Mouse (Mus musculus) limb, embryonic 12.5 days (tissue): Measurements from ENCODE around the gene Tmem217. TPM values are rescaled to one million over a fixed set of nuclear protein-coding genes. Genes with fewer than 3 reads are reported as not detected.
"Not testable (repeated sequence)": the region's sequence is repeated elsewhere in the genome, so short reads cannot be mapped to it uniquely, and the experiment has no call there.

Source experiments
- ATAC-seq: fragments of 200-750 bp; cut with Nextera tagmentation; 2 replicates; pipeline ENCODE4 v1.8.0; 2017; ENCODE audit warnings: low read depth, moderate TSS enrichment; ENCODE audit not compliant: insufficient number of reproducible peaks, insufficient read depth, low FRiP score, low TSS enrichment
- H3K27ac ChIP-seq: fragments of 300-500 bp; sonication (generic); 2 replicates; pipeline ENCODE4 v1.5.1; 2016; ENCODE audit warnings: mild to moderate bottlenecking, moderate library complexity
- H3K27me3 ChIP-seq: fragments of 300-500 bp; sonication (generic); 2 replicates; pipeline ENCODE4 v1.6.1; 2016; ENCODE audit warnings: mild to moderate bottlenecking, moderate library complexity
- H3K36me3 ChIP-seq: fragments of 300-500 bp; sonication (generic); 2 replicates; pipeline ENCODE4 v1.6.1; 2016; ENCODE audit warnings: mild to moderate bottlenecking, moderate library complexity
- H3K4me1 ChIP-seq: fragments of 300-500 bp; sonication (generic); replicated peaks from 2 replicates; pipeline ENCODE4 v1.6.1; 2016
- H3K4me2 ChIP-seq: fragments of 300-500 bp; sonication (generic); 2 replicates; pipeline ENCODE4 v1.6.1; 2016; ENCODE audit warnings: mild to moderate bottlenecking, moderate library complexity
- H3K4me3 ChIP-seq: fragments of 300-500 bp; sonication (generic); replicated peaks from 2 replicates; pipeline ENCODE4 v1.5.1; 2016; ENCODE audit warnings: mild to moderate bottlenecking
- H3K9ac ChIP-seq: fragments of 300-500 bp; sonication (generic); replicated peaks from 2 replicates; pipeline ENCODE4 v1.6.1; 2016; ENCODE audit warnings: mild to moderate bottlenecking, moderate library complexity
- H3K9me3 ChIP-seq: fragments of 300-500 bp; sonication (generic); 2 replicates; pipeline ENCODE4 v1.6.1; 2016; ENCODE audit warnings: mild to moderate bottlenecking, moderate library complexity
- WGBS: fragments of 180-500 bp; shearing (Covaris S2); methylation state at CpG from one replicate; pipeline ENCODE4 v1.1.7; 2016; 5-methylcytosine and 5-hydroxymethylcytosine counted together
- polyA plus RNA-seq: library from polyadenylated mRNA; unstranded; fragments of >200 nt; fragmentation: Nextera tagmentation; extraction: Ambion mirVana; gene quantifications from 2 replicates; pipeline ENCODE4 v1.2.1, GENCODE M21; 2016

Gene Tmem217
- polyA plus RNA-seq, 1 experiment from 2014 or later, result 2.4 TPM

GRCm38 (mm10) chr17:29528568-29529187 is 23.5 kb downstream of the Tmem217 start:
- 85% methylated on average over 8 of the region's 8 CpGs for WGBS
- Histone ChIP-seq H3K4me1 (no peaks in the 10 kb centered on the region; the same call in 1 of the 2 replicates), H3K4me3 (no peak overlapping the region), H3K27me3 (no peaks in the 10 kb centered on the region), H3K9me3 (0 out of 2 replicates have a peak, but pooled peaks cover 6% of the 10 kb centered on the region), H3K9ac (no peak overlapping the region), H3K36me3 (no peaks in the 10 kb centered on the region), H3K27ac (no peak overlapping the region), H3K4me2 (no peak overlapping the region)
- ATAC-seq, result no peak

GRCm38 (mm10) chr17:29525613-29526012 is 26.6 kb downstream of the Tmem217 start:
- Histone ChIP-seq H3K4me3 (no peak overlapping the region), H3K4me2 (no peak overlapping the region), H3K27ac (no peak overlapping the region), H3K9me3 (0 out of 2 replicates have a peak, but pooled peaks cover 6% of the 10 kb centered on the region), H3K36me3 (no peaks in the 10 kb centered on the region), H3K27me3 (no peaks in the 10 kb centered on the region), H3K4me1 (no peaks in the 10 kb centered on the region), H3K9ac (no peak overlapping the region)
- 77% methylated on average over 2 of the region's 2 CpGs for WGBS
- ATAC-seq, result no peak

DNA sequence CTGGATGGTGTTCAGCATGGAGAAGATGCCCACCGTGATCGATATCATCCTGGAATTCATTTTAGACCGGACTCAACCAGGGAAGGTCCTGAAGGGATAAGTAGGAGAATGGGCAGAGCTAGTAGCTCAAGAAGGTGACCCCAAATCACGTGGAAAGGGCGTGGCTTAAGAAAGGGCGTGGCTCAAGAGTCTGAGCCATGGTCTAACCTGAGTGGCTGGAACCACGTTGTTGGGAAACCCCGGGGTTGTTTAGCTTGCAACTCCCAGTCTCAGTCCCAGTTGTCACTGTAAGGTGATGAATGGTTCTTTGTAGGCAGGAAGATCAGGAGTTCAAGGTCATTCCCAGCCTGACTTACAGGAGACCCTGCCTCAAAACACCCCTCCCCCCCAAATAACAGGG is 32.5 kb downstream of the Tmem217 start:
- WGBS, result 76% methylated on average over 8 of the region's 8 CpGs
- no peaks in the 10 kb centered on the region for H3K27me3 ChIP-seq
- H3K27ac ChIP-seq, result no peak overlapping the region
- no peak overlapping the region for H3K4me3 ChIP-seq
- no peaks in the 10 kb centered on the region for H3K9me3 ChIP-seq
- H3K36me3 ChIP-seq, result no peaks in the 10 kb centered on the region
- ATAC-seq, result no peak
- no peaks in the 10 kb centered on the region for H3K4me1 ChIP-seq
- no peak overlapping the region for H3K4me2 ChIP-seq
- H3K9ac ChIP-seq, result no peak overlapping the region

- not testable (repeated sequence) for H3K27ac ChIP-seq, H3K4me2 ChIP-seq, H3K36me3 ChIP-seq, H3K9me3 ChIP-seq, H3K4me3 ChIP-seq, H3K4me1 ChIP-seq, ATAC-seq, H3K27me3 ChIP-seq, H3K9ac ChIP-seq
- 91% methylated on average over 5 of the region's 5 CpGs for WGBS
Observed at GRCm38 (mm10) chr17:29518665-29519064, 33.5 kb downstream of the Tmem217 start.

- no peaks in the 10 kb centered on the region for H3K27me3 ChIP-seq
- WGBS, result 3% methylated on average over 11 of the region's 11 CpGs
- no peak for ATAC-seq
- H3K9me3 ChIP-seq, result no peaks in the 10 kb centered on the region
- H3K9ac ChIP-seq, result 0 out of 2 replicates have a peak overlapping the region, but pooled peaks have one; percentile 31
- no peak overlapping the region for H3K27ac ChIP-seq
- H3K4me2 ChIP-seq, result no peak overlapping the region; the same call in 1 of the 2 replicates
- no peaks in the 10 kb centered on the region for H3K4me1 ChIP-seq
- H3K36me3 ChIP-seq, result no peaks in the 10 kb centered on the region
- H3K4me3 ChIP-seq, result no peak overlapping the region
Observed at GRCm38 (mm10) chr17:29514435-29514834, 37.8 kb downstream of the Tmem217 start.

DNA sequence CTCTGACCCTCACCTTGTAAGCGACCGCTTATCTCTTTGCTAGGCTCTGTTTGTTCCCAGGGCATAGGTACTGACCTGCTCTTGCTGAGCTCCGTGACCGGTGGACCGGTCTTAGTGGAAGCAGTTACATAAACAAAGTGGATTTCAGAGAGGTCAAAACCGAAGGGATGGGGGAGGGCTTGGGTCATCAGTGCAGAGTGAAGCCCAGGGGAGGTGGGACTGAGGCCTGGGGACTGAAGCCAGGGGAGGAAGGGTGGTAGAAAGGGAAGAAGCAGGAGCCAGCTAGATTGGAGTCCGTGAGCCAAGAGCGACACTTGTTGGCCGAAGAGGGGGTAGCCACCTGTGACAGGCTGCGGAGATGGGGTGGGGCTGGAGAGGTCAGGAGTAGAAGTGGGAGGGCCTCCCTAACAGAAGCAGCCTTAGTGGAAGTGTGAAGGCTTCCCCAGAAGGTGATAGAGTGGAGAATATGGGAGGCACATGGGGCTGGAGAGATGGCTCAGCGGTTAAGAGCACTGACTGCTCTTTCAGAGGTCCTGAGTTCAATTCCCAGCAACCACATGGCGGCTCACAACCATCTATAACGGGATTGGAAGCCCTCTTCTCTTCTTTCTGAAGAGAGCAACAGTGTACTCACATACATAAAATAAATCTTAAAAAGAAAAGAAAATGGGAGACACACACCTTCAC is 39.0 kb downstream of the Tmem217 start:
- 37% methylated on average over 13 of the region's 13 CpGs for WGBS
- no peaks in the 10 kb centered on the region for H3K9me3 ChIP-seq
- 0 out of 2 replicates have a peak, but pooled peaks have one; percentile 46 for ATAC-seq
- H3K27me3 ChIP-seq, result no peaks in the 10 kb centered on the region
- H3K4me2 ChIP-seq, result no peak overlapping the region
- H3K4me3 ChIP-seq, result no peak overlapping the region
- no peak overlapping the region for H3K27ac ChIP-seq
- no peaks in the 10 kb centered on the region for H3K4me1 ChIP-seq
- no peaks in the 10 kb centered on the region for H3K36me3 ChIP-seq
- H3K9ac ChIP-seq, result no peak overlapping the region

DNA sequence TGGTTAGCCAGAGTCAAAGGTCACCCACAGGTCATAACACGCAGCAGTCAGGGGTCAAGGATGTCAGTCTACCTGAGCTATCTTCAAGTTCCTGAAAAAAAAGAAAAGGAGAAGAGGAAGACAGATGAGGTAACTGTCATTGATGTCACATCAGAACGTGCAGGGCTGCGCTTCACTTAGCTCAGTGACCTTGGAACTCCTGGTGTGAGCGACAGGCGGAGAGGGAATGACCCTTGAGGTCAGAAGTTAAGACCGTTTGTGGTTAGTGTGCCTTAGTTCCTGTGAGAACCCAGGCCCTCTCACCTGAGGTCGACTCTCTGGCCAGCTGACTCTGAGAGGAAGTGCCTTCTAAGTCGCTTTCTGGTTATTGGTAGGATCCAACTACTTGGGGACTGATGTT is 41.5 kb downstream of the Tmem217 start:
- H3K27ac ChIP-seq, result no peak overlapping the region
- no peak overlapping the region for H3K4me3 ChIP-seq
- no peak overlapping the region for H3K9ac ChIP-seq
- H3K4me2 ChIP-seq, result no peak overlapping the region
- WGBS, result 55% methylated on average over 8 of the region's 8 CpGs
- no peaks in the 10 kb centered on the region for H3K9me3 ChIP-seq
- H3K4me1 ChIP-seq, result no peaks in the 10 kb centered on the region
- H3K27me3 ChIP-seq, result no peaks in the 10 kb centered on the region
- no peaks in the 10 kb centered on the region for H3K36me3 ChIP-seq
- ATAC-seq, result no peak

DNA sequence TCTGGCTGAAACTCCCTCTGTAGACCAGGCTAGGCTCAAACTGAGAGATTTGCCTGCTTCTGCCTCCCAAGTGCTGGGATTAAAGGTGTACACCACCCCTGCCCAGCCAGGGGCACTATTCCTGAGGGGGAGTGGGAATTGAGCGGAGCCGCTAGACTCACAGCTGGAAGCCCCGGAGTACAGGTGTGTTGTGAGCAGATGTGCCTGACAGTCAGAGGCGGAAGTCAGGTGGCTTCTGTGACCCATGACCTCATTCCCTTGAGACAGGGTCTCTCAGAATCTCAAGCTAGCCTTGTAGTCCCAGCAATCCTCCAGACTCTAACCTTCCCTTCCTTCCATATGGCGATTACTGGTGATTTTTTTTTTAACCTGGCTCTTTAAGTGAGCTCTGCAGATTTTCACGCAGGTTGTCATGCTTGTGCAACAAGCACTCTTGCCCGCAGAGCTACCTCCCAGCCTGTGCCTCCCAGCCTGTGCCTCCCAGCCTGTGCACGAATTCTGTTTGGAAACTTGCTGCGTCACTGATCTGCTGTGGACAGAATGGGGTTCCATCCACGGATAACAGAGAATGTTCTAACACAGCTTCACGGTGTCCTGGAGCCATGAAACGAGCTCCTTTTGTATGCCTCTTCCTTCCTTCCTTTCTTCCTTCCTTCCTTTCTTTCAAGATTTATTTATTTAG is 43.1 kb downstream of the Tmem217 start:
- no peak for ATAC-seq
- Histone ChIP-seq H3K4me1 (no peaks in the 10 kb centered on the region), H3K36me3 (no peaks in the 10 kb centered on the region), H3K9me3 (no peaks in the 10 kb centered on the region), H3K27ac (0 out of 2 replicates have a peak overlapping the region, but pooled peaks have one; percentile 17), H3K9ac (no peak overlapping the region), H3K4me3 (no peak overlapping the region), H3K27me3 (no peaks in the 10 kb centered on the region), H3K4me2 (no peak overlapping the region)
- 70% methylated on average over 12 of the region's 12 CpGs for WGBS

- no peaks in the 10 kb centered on the region for H3K9me3 ChIP-seq
- 82% methylated on average over 5 of the region's 5 CpGs for WGBS
- H3K4me1 ChIP-seq, result 0 out of 2 replicates have a peak, but pooled peaks cover 2% of the 10 kb centered on the region
- H3K4me3 ChIP-seq, result no peak overlapping the region
- H3K4me2 ChIP-seq, result no peak overlapping the region
- H3K36me3 ChIP-seq, result no peaks in the 10 kb centered on the region
- 0 out of 2 replicates have a peak, but pooled peaks cover 3% of the 10 kb centered on the region for H3K27me3 ChIP-seq
- no peak overlapping the region for H3K27ac ChIP-seq
- ATAC-seq, result no peak
- no peak overlapping the region for H3K9ac ChIP-seq
Observed at GRCm38 (mm10) chr17:29503700-29504099, 48.5 kb downstream of the Tmem217 start.

DNA sequence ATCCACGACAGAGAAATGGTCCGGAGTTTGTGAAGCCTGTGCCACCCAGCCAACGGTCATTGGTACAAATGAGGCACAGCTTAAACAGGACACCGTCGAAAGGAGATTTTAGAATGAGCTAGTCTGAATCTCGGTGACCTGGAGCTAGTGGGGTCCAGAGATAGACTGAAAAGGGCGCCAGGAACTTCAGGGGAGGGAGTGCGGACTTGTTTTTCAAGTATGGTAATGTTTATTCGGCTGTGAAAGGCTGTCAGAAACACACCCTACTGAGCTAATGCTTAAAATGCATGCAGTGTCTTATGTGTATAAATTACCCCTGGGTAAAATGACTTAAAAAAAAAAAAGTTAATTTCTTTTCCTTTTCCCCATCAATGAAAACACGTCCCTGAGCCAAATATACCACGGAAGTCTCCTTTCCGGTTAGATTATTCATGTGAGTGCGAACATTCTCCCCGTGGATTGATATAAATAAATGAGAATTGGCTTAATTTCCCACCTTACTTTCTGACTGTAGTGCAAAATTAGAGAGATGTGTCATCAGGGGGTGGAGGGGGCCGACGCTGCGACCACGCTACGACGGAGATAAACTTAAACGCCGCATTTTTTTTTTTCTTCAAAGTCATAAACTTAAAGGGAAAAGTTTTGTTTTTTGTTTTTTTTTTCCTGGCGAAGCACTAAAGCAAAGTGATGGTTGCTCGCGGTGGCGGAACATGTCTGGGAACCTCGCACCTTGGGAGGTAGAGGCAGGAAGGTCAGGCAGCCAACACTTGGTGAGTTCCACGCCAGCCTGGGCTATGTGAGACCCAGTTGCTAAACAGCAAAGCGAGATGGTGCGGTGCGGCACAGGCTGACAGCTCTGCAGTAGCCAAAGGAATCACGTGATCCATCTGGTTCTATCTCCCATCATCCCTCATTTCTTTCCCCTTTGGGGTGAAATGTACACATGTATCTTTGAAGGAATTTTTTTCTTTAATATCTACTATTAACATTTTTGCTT is 49.2 kb downstream of the Tmem217 start:
- no peak; the same call in 1 of the 2 replicates for ATAC-seq
- Histone ChIP-seq H3K4me1 (0 out of 2 replicates have a peak, but pooled peaks cover 2% of the 10 kb centered on the region), H3K4me3 (0 out of 2 replicates have a peak overlapping the region, but pooled peaks have one; percentile 0), H3K9me3 (no peaks in the 10 kb centered on the region), H3K27ac (no peak overlapping the region), H3K9ac (no peak overlapping the region), H3K4me2 (peak overlapping the region; percentile 23), H3K36me3 (no peaks in the 10 kb centered on the region), H3K27me3 (0 out of 2 replicates have a peak, but pooled peaks cover 3% of the 10 kb centered on the region)
- 15% methylated on average over 32 of the region's 32 CpGs for WGBS
